Mouse (Mus musculus): ENCODE measurements at regions not wholly inside any gene's neighbourhood (a gene's known extent, or its start where the extent isn't known, plus 50 kb on each side); places are given as distances from the start of the nearest gene placed in this dataset.

DNA sequence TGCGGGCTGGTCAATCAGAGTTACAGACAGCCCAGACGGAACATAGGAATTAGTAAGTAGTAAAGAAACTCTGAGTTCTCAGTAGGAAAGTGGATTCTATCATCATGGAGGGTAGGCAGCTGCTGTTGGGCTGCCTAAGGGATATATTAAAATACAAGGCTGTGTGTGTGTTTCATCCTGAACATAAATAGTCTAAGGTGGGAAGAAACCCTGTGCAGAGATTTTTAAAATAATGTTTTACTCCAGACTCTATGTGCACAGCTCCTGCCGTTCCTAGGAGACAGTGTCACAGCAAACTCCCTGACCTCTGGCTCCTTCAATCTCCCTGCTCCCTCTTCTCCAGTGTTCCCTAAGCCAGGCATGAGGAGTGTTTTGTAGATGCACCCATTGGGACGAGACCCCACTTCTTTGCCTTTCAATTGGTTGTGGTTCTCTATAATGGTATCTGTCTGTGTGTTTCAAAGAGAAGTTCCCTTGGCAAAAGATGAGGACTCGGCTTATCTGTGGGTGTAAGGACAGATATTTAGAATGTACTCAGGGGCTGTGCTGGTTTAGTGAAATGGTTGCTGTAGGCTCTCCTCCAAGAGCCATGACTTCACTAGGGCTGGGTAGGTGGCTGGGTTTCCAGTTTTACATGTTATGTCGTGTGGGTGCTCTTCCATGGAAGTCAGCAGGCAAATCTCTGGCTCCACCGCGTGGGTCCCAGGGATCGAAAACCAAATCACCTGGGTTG lies 93.1 kb upstream of the Pcbd1 start:
- no peak for ATAC-seq (ENCODE audit: low FRiP score)
- H3K4me1 ChIP-seq: no peaks in the 10 kb centered on the region
- 88% methylated on average over 9 of the region's 9 CpGs for WGBS

GRCm38 (mm10) chr10:60985109-60985576 lies 104.0 kb upstream of the Pcbd1 start:
- Histone ChIP-seq H3K4me2 (no peak overlapping the region), H3K4me1 (peaks cover 4% of the 10 kb centered on the region), H3K4me3 (replicated peaks) (no peak overlapping the region), H3K27ac (replicated peaks) (no peak overlapping the region), H3K36me3 (no peaks in the 10 kb centered on the region), H3K9me3 (replicated peaks) (no peaks in the 10 kb centered on the region), H3K27me3 (replicated peaks) (no peaks in the 10 kb centered on the region), H3K9ac (replicated peaks) (no peak overlapping the region)
- WGBS: 8% methylated on average over 10 of the region's 10 CpGs
- 0 out of 2 replicates have a peak, but pooled peaks have one; percentile 28 for ATAC-seq (ENCODE audit: low FRiP score)

More for the DNA sequence above, 93.1 kb upstream of the Pcbd1 start:
- no peak overlapping the region for H3K4me3 ChIP-seq (replicated peaks)
- no peak overlapping the region for H3K27ac ChIP-seq (replicated peaks)
- no peaks in the 10 kb centered on the region for H3K27me3 ChIP-seq (replicated peaks)
- H3K9me3 ChIP-seq (replicated peaks): no peaks in the 10 kb centered on the region
- no peak overlapping the region for H3K4me2 ChIP-seq
- no peak overlapping the region for H3K9ac ChIP-seq (replicated peaks)
- no peaks in the 10 kb centered on the region for H3K36me3 ChIP-seq

DNA sequence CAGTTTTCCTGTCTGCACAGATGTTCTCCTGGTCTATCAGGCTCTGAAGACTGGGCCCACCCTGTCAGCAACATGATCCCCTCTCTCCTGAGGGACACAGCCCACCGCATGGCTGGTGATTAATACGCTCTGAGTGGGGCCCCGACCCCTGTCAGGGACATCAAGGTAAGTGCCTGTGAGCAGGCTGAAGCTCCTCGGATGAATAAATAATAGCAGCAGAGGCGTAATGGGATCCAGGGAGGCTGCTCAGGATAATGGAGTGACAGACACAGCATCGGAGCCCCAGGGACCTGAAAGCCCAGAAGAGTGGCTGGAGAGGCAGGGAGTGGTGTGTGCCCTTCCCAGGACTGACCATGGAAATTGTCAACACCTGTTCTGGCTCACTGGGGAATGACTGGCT lies 107.4 kb upstream of the Pcbd1 start:
- no peak for ATAC-seq (ENCODE audit: low FRiP score)
- Histone ChIP-seq H3K27ac (replicated peaks) (no peak overlapping the region), H3K4me3 (replicated peaks) (no peak overlapping the region), H3K36me3 (no peaks in the 10 kb centered on the region), H3K9ac (replicated peaks) (no peak overlapping the region), H3K27me3 (replicated peaks) (no peaks in the 10 kb centered on the region), H3K4me2 (no peak overlapping the region), H3K4me1 (peaks cover 4% of the 10 kb centered on the region), H3K9me3 (replicated peaks) (no peaks in the 10 kb centered on the region)
- 38% methylated on average over 6 of the region's 6 CpGs for WGBS

- H3K9ac ChIP-seq (replicated peaks): no peak overlapping the region
- H3K36me3 ChIP-seq: no peaks in the 10 kb centered on the region
- no peak overlapping the region for H3K27ac ChIP-seq (replicated peaks)
- ATAC-seq (ENCODE audit: low FRiP score): no peak
- H3K27me3 ChIP-seq (replicated peaks): no peaks in the 10 kb centered on the region
- 11% methylated on average over 2 of the region's 2 CpGs for WGBS
- no peaks in the 10 kb centered on the region for H3K4me1 ChIP-seq
- H3K4me2 ChIP-seq: no peak overlapping the region
- no peaks in the 10 kb centered on the region; the same call in 1 of the 2 replicates for H3K9me3 ChIP-seq (replicated peaks)
- no peak overlapping the region for H3K4me3 ChIP-seq (replicated peaks)
Measured at GRCm38 (mm10) chr10:60973615-60974014, 115.5 kb upstream of the Pcbd1 start.

DNA sequence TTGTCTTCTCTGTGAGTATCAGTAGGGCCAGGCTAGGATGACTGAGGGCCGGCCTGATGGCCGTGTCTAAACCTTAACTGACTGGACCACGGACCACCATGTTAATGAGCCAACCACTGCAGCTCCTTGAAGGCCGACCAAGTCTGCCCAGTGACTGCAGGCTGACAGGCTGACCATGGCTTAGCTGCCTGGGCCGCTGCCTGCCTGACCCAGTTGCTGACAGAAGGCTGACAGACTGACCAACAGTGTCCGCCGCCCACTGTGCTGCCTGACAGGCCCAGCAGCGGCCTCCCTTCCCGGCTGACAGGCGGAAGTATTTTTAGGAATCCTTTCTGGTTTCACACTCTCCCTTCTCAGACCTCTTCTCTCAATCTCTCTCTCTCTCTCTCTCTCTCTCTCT lies 124.3 kb upstream of the Pcbd1 start:
- H3K4me3 ChIP-seq (replicated peaks): no peak overlapping the region
- 0 out of 2 replicates have a peak, but pooled peaks cover 3% of the 10 kb centered on the region for H3K4me1 ChIP-seq
- H3K9ac ChIP-seq (replicated peaks): no peak overlapping the region
- ATAC-seq (ENCODE audit: low FRiP score): no peak
- WGBS: 87% methylated on average over 10 of the region's 10 CpGs
- no peaks in the 10 kb centered on the region for H3K36me3 ChIP-seq
- H3K4me2 ChIP-seq: no peak overlapping the region
- H3K27ac ChIP-seq (replicated peaks): no peak overlapping the region
- H3K27me3 ChIP-seq (replicated peaks): no peaks in the 10 kb centered on the region
- no peaks in the 10 kb centered on the region for H3K9me3 ChIP-seq (replicated peaks)

DNA sequence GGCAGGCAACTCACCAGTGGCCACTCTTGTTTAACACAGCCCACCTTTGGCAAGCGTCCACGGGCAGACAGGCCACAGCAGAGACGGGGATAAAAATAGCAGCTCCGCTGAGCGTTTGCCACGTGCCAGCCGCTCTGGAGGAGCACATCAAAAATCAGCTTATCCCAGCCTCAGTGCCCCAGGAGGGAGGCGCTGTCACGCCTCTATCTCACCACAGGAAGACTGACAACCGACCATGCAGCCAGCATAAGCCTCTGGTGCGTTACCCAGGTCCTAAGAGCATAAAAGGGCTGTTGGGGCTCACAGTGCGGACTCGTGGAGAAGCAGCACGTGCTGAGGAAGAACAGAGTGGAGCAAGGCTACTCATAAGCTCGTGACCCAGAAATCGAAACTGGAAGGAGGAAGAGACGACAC lies 126.4 kb upstream of the Unc5b start:
- Histone ChIP-seq H3K27ac (replicated peaks) (no peak overlapping the region), H3K4me2 (no peak overlapping the region), H3K9ac (replicated peaks) (no peak overlapping the region), H3K4me3 (replicated peaks) (no peak overlapping the region), H3K9me3 (replicated peaks) (no peaks in the 10 kb centered on the region), H3K4me1 (peaks cover 18% of the 10 kb centered on the region), H3K36me3 (no peaks in the 10 kb centered on the region), H3K27me3 (replicated peaks) (no peaks in the 10 kb centered on the region)
- WGBS: 38% methylated on average over 17 of the region's 17 CpGs
- no peak for ATAC-seq (ENCODE audit: low FRiP score)

DNA sequence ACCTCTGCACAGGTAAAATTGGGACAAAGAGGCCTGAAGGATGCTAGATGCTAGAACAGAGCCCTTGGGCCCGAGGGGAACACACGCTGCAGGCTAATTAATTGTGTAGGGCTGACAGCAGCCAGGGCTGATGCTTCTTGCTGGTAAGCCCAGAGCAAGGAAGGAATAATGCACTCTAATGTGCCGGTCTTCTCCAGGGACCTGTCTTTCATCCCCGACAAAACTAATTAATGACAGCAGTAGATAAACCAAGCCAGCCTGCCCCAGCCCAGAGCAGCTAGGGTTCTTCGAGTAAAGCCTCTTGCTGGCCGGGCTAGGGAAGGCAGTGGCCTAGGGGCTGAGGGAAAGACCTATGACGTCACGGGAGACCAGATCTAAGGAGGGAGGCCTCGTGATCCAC lies 124.1 kb upstream of the Unc5b start:
- no peak overlapping the region for H3K4me2 ChIP-seq
- no peak overlapping the region for H3K4me3 ChIP-seq (replicated peaks)
- peaks cover 19% of the 10 kb centered on the region for H3K4me1 ChIP-seq
- 37% methylated on average over 9 of the region's 9 CpGs for WGBS
- no peaks in the 10 kb centered on the region for H3K9me3 ChIP-seq (replicated peaks)
- no peak overlapping the region for H3K9ac ChIP-seq (replicated peaks)
- ATAC-seq (ENCODE audit: low FRiP score): no peak
- no peaks in the 10 kb centered on the region for H3K36me3 ChIP-seq
- no peak overlapping the region for H3K27ac ChIP-seq (replicated peaks)
- no peaks in the 10 kb centered on the region for H3K27me3 ChIP-seq (replicated peaks)

GRCm38 (mm10) chr10:60952495-60952894 lies 121.1 kb upstream of the Unc5b start:
- Histone ChIP-seq H3K27ac (replicated peaks) (no peak overlapping the region), H3K27me3 (replicated peaks) (no peaks in the 10 kb centered on the region), H3K4me2 (no peak overlapping the region), H3K4me1 (peaks cover 12% of the 10 kb centered on the region), H3K36me3 (no peaks in the 10 kb centered on the region), H3K9ac (replicated peaks) (no peak overlapping the region), H3K4me3 (replicated peaks) (no peak overlapping the region), H3K9me3 (replicated peaks) (no peaks in the 10 kb centered on the region)
- 8% methylated on average over 7 of the region's 7 CpGs for WGBS
- ATAC-seq (ENCODE audit: low FRiP score): no peak

- H3K4me1 ChIP-seq: 0 out of 2 replicates have a peak, but pooled peaks cover 4% of the 10 kb centered on the region
- no peak overlapping the region for H3K9ac ChIP-seq (replicated peaks)
- no peak for ATAC-seq (ENCODE audit: low FRiP score)
- H3K4me3 ChIP-seq (replicated peaks): no peak overlapping the region
- H3K27ac ChIP-seq (replicated peaks): no peak overlapping the region
- H3K36me3 ChIP-seq: no peaks in the 10 kb centered on the region
- H3K27me3 ChIP-seq (replicated peaks): no peaks in the 10 kb centered on the region
- 56% methylated on average over 7 of the region's 7 CpGs for WGBS
- no peaks in the 10 kb centered on the region for H3K9me3 ChIP-seq (replicated peaks)
- no peak overlapping the region for H3K4me2 ChIP-seq
Measured at GRCm38 (mm10) chr10:60948983-60949677, 117.7 kb upstream of the Unc5b start.

DNA sequence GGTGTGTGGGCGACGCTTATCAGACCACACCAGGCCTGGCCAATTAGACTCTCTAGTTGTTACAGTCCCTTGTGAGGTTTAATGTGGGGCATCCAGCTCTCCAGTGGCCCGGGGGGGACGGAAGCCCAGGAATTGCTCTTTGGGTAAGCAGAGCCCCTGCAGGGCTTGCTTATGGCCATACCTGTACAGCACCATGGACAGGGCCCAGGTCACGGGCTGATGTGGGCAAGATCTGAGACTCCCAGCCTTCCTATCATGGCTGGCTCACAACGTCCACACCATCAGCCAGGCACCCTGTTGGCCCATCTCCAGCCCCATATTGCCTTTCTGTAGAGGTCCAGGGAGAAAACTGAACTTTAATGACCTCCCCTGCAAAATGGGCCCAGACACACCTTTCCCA lies 111.7 kb upstream of the Unc5b start:
- ATAC-seq (ENCODE audit: low FRiP score): no peak
- Histone ChIP-seq H3K36me3 (no peaks in the 10 kb centered on the region), H3K4me3 (replicated peaks) (no peak overlapping the region), H3K4me1 (peaks cover 12% of the 10 kb centered on the region; the same call in 1 of the 2 replicates), H3K4me2 (no peak overlapping the region), H3K27ac (replicated peaks) (no peak overlapping the region), H3K9ac (replicated peaks) (no peak overlapping the region), H3K9me3 (replicated peaks) (no peaks in the 10 kb centered on the region), H3K27me3 (replicated peaks) (no peaks in the 10 kb centered on the region; the same call in 1 of the 2 replicates)
- 89% methylated on average over 6 of the region's 6 CpGs for WGBS

GRCm38 (mm10) chr10:60938749-60939148 lies 107.4 kb upstream of the Unc5b start:
- Histone ChIP-seq H3K27me3 (replicated peaks) (no peaks in the 10 kb centered on the region; the same call in 1 of the 2 replicates), H3K4me2 (no peak overlapping the region), H3K9me3 (replicated peaks) (no peaks in the 10 kb centered on the region), H3K4me1 (peaks cover 38% of the 10 kb centered on the region), H3K4me3 (replicated peaks) (no peak overlapping the region), H3K36me3 (no peaks in the 10 kb centered on the region), H3K27ac (replicated peaks) (no peak overlapping the region), H3K9ac (replicated peaks) (no peak overlapping the region)
- WGBS: 91% methylated on average over 10 of the region's 10 CpGs
- no peak for ATAC-seq (ENCODE audit: low FRiP score)

DNA sequence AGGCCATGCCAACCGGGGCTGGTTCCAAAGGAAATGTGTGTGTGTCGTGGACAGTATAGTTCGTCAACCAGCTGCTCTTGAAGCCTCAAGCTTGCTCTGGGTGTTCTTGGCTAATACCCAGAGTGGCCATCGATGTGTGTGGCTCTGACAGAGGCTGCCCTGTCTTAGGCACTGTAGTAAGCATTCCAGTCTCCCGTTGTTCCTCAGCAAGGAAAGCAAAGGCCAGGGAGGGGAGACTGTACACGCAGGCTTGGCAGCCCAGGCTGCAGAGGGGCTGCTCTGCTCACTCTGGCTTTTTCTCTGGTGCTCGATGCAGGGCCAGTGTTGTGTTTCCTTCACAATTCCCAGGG lies 106.1 kb upstream of the Unc5b start:
- no peak overlapping the region for H3K4me3 ChIP-seq (replicated peaks)
- H3K27ac ChIP-seq (replicated peaks): no peak overlapping the region
- H3K36me3 ChIP-seq: no peaks in the 10 kb centered on the region
- H3K9ac ChIP-seq (replicated peaks): no peak overlapping the region
- H3K4me2 ChIP-seq: no peak overlapping the region
- H3K9me3 ChIP-seq (replicated peaks): no peaks in the 10 kb centered on the region
- no peaks in the 10 kb centered on the region; the same call in 1 of the 2 replicates for H3K27me3 ChIP-seq (replicated peaks)
- H3K4me1 ChIP-seq: peaks cover 38% of the 10 kb centered on the region
- no peak for ATAC-seq (ENCODE audit: low FRiP score)
- WGBS: 49% methylated on average over 7 of the region's 7 CpGs
